Mouse (Mus musculus) ES-E14 (cell line): ENCODE measurements around the gene Gramd1a. TPM values are rescaled to one million over a fixed set of nuclear protein-coding genes. Genes with fewer than 3 reads are reported as not detected.

Experiments used
- DNase-seq: peaks from one replicate; pipeline ENCODE4 v3.0.0-alpha.2; 2013; ENCODE audit warnings: low read depth, low spot score
- H3K27ac ChIP-seq: 2 replicates; pipeline ENCODE4 v1.5.1; 2012; ENCODE audit warnings: low read depth, mild to moderate bottlenecking, low read length, moderate library complexity, mixed read lengths; ENCODE audit not compliant: poor library complexity, insufficient read depth, severe bottlenecking
- H3K36me3 ChIP-seq: 2 replicates; pipeline ENCODE4 v1.6.1; 2012; ENCODE audit warnings: mild to moderate bottlenecking, low read length, moderate library complexity, mixed read lengths; ENCODE audit not compliant: control insufficient read depth, poor library complexity, insufficient read depth, severe bottlenecking
- H3K4me1 ChIP-seq, 2 experiments: fragments of 150-350 bp in 1 of 2; sonication (generic) in 1 of 2; 2 replicates each; pipeline ENCODE4 v1.6.1; 2012; ENCODE audit warnings: low read length in 2 of 2, mild to moderate bottlenecking in 1 of 2, mixed read lengths in 1 of 2; ENCODE audit not compliant: control insufficient read depth in 2 of 2, insufficient read depth in 2 of 2, poor library complexity in 1 of 2
- H3K4me3 ChIP-seq, 2 experiments: fragments of 150-350 bp in 1 of 2; sonication (generic) in 1 of 2; 2 replicates each; pipeline ENCODE4 v1.5.1; 2012; ENCODE audit warnings: low read length in 2 of 2, low read depth in 1 of 2, mild to moderate bottlenecking in 1 of 2, mixed read lengths in 1 of 2; ENCODE audit not compliant: insufficient read depth in 1 of 2, poor library complexity in 1 of 2, severe bottlenecking in 1 of 2
- H3K9ac ChIP-seq: 2 replicates; pipeline ENCODE4 v1.6.1; 2012; ENCODE audit warnings: low read depth, mild to moderate bottlenecking, low read length, mixed read lengths; ENCODE audit not compliant: poor library complexity, insufficient read depth, severe bottlenecking
- H3K9me3 ChIP-seq: fragments of 150-350 bp; sonication (generic); 2 replicates; pipeline ENCODE4 v1.6.1; 2012; ENCODE audit warnings: low read depth, mild to moderate bottlenecking, low read length; ENCODE audit not compliant: control insufficient read depth, insufficient read depth
- CHD2 ChIP-seq: IDR thresholded peaks from 2 replicates; pipeline ENCODE4 v1.6.1; 2014; ENCODE audit warnings: mild to moderate bottlenecking, low read depth, low read length, inconsistent platforms
- HCFC1 ChIP-seq: IDR thresholded peaks from 2 replicates; pipeline ENCODE4 v1.6.1; 2012; ENCODE audit warnings: low read length, inconsistent platforms, borderline replicate concordance; ENCODE audit not compliant: insufficient read depth
- MAFK ChIP-seq: IDR thresholded peaks from 2 replicates; pipeline ENCODE4 v1.6.1; 2014; ENCODE audit warnings: mild to moderate bottlenecking, low read depth, low read length, inconsistent platforms; ENCODE audit not compliant: insufficient read depth
- ZC3H11A ChIP-seq: IDR thresholded peaks from 2 replicates; pipeline ENCODE4 v1.6.1; 2012; ENCODE audit warnings: low read depth, mild to moderate bottlenecking, inconsistent platforms, low read length, borderline replicate concordance
- ZNF384 ChIP-seq: IDR thresholded peaks from 2 replicates; pipeline ENCODE4 v1.6.1; 2012; ENCODE audit warnings: low read depth, low read length, inconsistent platforms
- in situ Hi-C, 2 experiments: fragments of 600-800 bp; cut with MboI; formaldehyde crosslinking; loops; one replicate each; pipeline ENCODE4 v1.15.1; 2025; ENCODE audit warnings: low sequenced_read_pairs in 2 of 2, inconsistent platforms in 1 of 2; ENCODE audit not compliant: unreplicated experiment in 2 of 2
- total RNA-seq: library from RNA; depleted of rRNA; stranded (reverse); fragments of 300-350 nt; gene quantifications from 2 replicates; pipeline ENCODE4 v1.2.3, GENCODE M21; 2012

Gene Gramd1a
- total RNA-seq, 1 experiment: 44.2 TPM

DNA sequence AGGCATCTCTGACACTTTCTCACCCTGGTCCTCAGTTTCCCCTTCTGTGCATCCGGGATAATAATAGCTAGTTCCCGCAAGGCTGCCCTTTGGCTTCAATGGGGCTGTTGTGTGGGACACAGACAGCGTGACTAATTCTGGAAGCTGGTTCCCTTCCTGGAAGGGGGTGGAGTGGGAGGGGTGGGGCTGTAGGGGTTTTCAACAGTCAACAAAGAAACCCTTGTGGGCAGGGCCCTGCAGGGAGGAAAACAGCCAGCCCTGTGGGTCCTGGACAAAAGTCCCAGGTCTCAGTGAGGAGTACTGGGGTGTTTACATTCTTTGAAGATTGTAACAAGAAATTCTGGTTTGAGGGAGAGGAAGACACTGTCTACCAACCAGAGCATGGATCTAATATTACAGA, 70.5 kb downstream of the Gramd1a start:
- in situ Hi-C loops: no loop called here
- Histone ChIP-seq H3K4me3 (no peak overlapping the region), H3K9ac (no peak overlapping the region), H3K9me3 (no peaks in the 10 kb centered on the region), H3K4me1 (peaks cover 4 to 13% of the 10 kb centered on the region in 2 experiments), H3K27ac (no peak overlapping the region), H3K36me3 (no peaks in the 10 kb centered on the region)
- no peak for TF ChIP-seq ZNF384
- TF ChIP-seq MAFK: no peak
- no peak for TF ChIP-seq CHD2
- TF ChIP-seq HCFC1: no peak
- TF ChIP-seq ZC3H11A: no peak
- no peak for DNase-seq

DNA sequence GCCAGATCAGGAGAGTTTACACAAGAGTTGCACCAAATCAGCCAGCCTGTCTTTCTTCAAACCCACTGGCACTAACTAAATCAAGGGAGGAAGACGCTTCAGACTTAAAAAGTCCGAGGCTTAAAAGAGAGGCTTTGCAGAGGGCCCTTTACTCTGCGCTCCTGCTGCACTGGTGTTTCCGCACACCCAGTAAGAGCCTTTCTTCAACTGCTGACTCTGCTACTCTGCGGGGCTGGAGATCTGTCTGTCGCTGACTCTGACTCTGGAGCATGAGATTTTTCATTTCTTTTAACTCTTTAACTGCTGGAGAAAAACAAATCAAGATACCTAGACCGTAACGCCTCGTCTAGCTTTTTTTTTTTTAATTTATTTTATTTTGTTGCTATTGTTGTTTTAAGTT, 71.6 kb downstream of the Gramd1a start:
- DNase-seq: no peak
- H3K4me3 ChIP-seq: no peak overlapping the region
- in situ Hi-C loops: no loop called here
- H3K36me3 ChIP-seq: no peaks in the 10 kb centered on the region
- H3K4me1 ChIP-seq: peaks cover 4 to 13% of the 10 kb centered on the region in 2 experiments
- H3K9ac ChIP-seq: no peak overlapping the region
- TF ChIP-seq HCFC1 (no peak), CHD2 (no peak)
- no peaks in the 10 kb centered on the region for H3K9me3 ChIP-seq
- H3K27ac ChIP-seq: no peak overlapping the region

DNA sequence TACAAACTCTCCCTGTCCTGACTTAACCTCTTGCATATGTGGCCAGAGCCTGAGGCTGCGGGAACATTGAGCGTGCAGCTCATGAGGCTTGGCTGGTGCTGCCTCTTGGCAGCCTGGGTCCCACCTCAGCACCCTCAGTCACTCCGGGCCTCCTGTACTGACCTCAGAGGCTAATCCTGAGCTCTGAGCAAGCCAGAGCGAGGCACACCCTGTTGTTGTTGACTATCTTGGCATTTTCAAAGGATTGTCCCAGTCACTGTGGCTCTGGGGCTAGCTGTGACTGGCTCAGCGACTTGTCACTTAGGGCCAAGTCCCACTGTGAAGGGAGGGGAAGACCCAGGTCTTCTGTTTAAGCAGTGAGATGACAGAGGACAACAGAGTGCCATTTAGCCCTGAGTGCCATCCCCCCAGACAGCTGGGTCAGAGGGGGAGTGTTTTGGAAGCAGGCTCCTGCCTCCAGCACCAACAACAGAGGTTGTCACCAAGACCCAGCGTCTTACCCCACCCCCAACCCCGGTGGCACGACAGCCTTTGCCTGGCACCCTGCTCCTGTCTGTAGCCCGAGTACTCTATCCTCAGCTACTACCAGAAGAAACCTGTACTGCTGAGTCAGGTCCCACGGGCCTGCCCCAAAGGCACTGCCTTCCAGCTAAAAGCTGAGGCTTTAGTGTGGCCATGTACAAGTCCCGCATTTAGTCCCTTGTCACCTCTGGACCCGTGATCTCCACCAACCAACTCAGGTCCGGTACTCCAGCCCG, 72.7 kb downstream of the Gramd1a start:
- Histone ChIP-seq H3K4me3 (no peak overlapping the region), H3K9ac (no peak overlapping the region), H3K27ac (no peak overlapping the region), H3K36me3 (no peaks in the 10 kb centered on the region), H3K4me1 (peaks cover 4 to 13% of the 10 kb centered on the region in 2 experiments), H3K9me3 (no peaks in the 10 kb centered on the region)
- in situ Hi-C loops: no loop called here
- DNase-seq: no peak
- TF ChIP-seq ZC3H11A (no peak), CHD2 (no peak), HCFC1 (no peak), ZNF384 (no peak), MAFK (no peak)

DNA sequence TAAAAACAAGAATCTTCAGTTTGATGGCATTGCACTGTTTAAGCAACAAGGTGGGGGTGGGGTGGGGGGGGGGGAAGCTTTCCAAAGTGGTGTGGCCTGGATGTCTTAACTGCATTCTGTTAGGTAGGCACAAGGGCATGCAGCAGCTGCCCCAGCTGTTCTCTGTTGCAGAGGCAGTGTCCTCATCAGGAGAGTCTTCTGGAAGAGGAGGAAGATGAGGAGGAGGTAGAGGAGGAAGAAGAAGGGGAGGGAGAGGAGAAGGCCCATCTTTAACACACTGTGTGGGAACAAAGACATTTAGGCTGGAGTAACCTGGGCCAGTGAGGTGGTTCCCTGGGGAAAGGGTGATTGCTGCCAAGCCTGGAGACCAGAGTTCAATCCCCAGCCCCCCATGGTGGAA, 73.6 kb downstream of the Gramd1a start:
- in situ Hi-C loops: no loop called here
- H3K36me3 ChIP-seq: no peaks in the 10 kb centered on the region
- H3K9ac ChIP-seq: no peak overlapping the region
- TF ChIP-seq ZNF384 (no peak), CHD2 (no peak), MAFK (no peak), ZC3H11A (no peak)
- H3K4me3 ChIP-seq: no peak overlapping the region
- no peak for DNase-seq
- H3K9me3 ChIP-seq: no peaks in the 10 kb centered on the region
- peaks cover 7 to 13% of the 10 kb centered on the region in 2 experiments for H3K4me1 ChIP-seq
- H3K27ac ChIP-seq: no peak overlapping the region

DNA sequence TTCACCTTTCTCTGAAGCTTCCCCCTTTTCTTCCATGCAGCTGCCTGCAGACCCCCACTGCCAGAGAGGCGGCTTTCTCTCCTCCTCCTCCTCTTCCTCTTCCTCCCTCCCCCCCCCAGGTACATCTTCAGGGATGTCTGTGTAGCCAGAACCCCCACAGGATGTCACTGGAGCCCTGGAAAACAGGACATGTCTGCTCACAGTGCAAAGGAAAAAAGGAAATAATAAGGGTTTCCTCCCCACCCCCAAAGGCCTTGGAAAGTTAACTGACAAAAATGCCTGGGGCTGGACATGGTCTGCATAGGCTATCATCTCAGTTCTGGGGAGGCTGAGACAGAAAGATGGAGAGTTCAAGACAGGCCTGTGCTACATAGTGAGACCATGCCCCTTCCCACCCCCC, 74.6 kb downstream of the Gramd1a start:
- H3K9me3 ChIP-seq: no peaks in the 10 kb centered on the region

More for the DNA sequence above, 74.6 kb downstream of the Gramd1a start:
- no peak overlapping the region for H3K9ac ChIP-seq
- in situ Hi-C loops: no loop called here
- no peak for DNase-seq
- H3K27ac ChIP-seq: no peak overlapping the region
- H3K4me3 ChIP-seq: no peak overlapping the region
- TF ChIP-seq CHD2: no peak
- TF ChIP-seq ZC3H11A: no peak
- no peak for TF ChIP-seq HCFC1
- no peak for TF ChIP-seq ZNF384
- TF ChIP-seq MAFK: no peak
- no peaks in the 10 kb centered on the region for H3K36me3 ChIP-seq
- peaks cover 9 to 13% of the 10 kb centered on the region in 2 experiments for H3K4me1 ChIP-seq
